Mouse (Mus musculus) embryonic facial prominence, embryonic 12.5 days (tissue): ENCODE results near the gene Hba-x. TPM values are rescaled to one million over a fixed set of nuclear protein-coding genes. Genes with fewer than 3 reads are reported as not detected.
A peak's percentile ranks its signal among the peaks of the same experiment; 100 is the strongest.
"Not testable (repeated sequence)": the region's sequence is repeated elsewhere in the genome, so short reads cannot be mapped to it uniquely, and the experiment has no call there.

Experiments used
- ATAC-seq: fragments of 200-750 bp; cut with Nextera tagmentation; 2 replicates; pipeline ENCODE4 v1.8.0; 2017; ENCODE audit not compliant: insufficient number of reproducible peaks, insufficient read depth, low FRiP score, low TSS enrichment
- H3K27ac ChIP-seq: fragments of 300-500 bp; sonication (generic); 2 replicates; pipeline ENCODE4 v1.5.1; 2016; ENCODE audit warnings: mild to moderate bottlenecking
- H3K27me3 ChIP-seq: fragments of 300-500 bp; sonication (generic); 2 replicates; pipeline ENCODE4 v1.6.1; 2016; ENCODE audit warnings: mild to moderate bottlenecking, moderate library complexity
- H3K36me3 ChIP-seq: fragments of 300-500 bp; sonication (generic); 2 replicates; pipeline ENCODE4 v1.6.1; 2016; ENCODE audit warnings: mild to moderate bottlenecking
- H3K4me1 ChIP-seq: fragments of 300-500 bp; sonication (generic); 2 replicates; pipeline ENCODE4 v1.6.1; 2016
- H3K4me2 ChIP-seq: fragments of 300-500 bp; sonication (generic); replicated peaks from 2 replicates; pipeline ENCODE4 v1.6.1; 2016; ENCODE audit warnings: mild to moderate bottlenecking, moderate library complexity
- H3K4me3 ChIP-seq: fragments of 300-500 bp; sonication (generic); 2 replicates; pipeline ENCODE4 v1.5.1; 2016; ENCODE audit warnings: mild to moderate bottlenecking
- H3K9ac ChIP-seq: fragments of 300-500 bp; sonication (generic); 2 replicates; pipeline ENCODE4 v1.6.1; 2016; ENCODE audit warnings: mild to moderate bottlenecking, moderate library complexity
- H3K9me3 ChIP-seq: fragments of 300-500 bp; sonication (generic); 2 replicates; pipeline ENCODE4 v1.6.1; 2016; ENCODE audit warnings: mild to moderate bottlenecking, moderate library complexity
- WGBS: fragments of 180-500 bp; shearing (Covaris S2); methylation state at CpG from one replicate; pipeline ENCODE4 v1.1.7; 2016; 5-methylcytosine and 5-hydroxymethylcytosine counted together
- polyA plus RNA-seq: library from polyadenylated mRNA; unstranded; fragments of >200 nt; fragmentation: Nextera tagmentation; extraction: Ambion mirVana; gene quantifications from 2 replicates; pipeline ENCODE4 v1.2.1, GENCODE M21; 2016

Gene Hba-x
- polyA plus RNA-seq, 1 experiment from 2014 or later, result 1,599 TPM

DNA sequence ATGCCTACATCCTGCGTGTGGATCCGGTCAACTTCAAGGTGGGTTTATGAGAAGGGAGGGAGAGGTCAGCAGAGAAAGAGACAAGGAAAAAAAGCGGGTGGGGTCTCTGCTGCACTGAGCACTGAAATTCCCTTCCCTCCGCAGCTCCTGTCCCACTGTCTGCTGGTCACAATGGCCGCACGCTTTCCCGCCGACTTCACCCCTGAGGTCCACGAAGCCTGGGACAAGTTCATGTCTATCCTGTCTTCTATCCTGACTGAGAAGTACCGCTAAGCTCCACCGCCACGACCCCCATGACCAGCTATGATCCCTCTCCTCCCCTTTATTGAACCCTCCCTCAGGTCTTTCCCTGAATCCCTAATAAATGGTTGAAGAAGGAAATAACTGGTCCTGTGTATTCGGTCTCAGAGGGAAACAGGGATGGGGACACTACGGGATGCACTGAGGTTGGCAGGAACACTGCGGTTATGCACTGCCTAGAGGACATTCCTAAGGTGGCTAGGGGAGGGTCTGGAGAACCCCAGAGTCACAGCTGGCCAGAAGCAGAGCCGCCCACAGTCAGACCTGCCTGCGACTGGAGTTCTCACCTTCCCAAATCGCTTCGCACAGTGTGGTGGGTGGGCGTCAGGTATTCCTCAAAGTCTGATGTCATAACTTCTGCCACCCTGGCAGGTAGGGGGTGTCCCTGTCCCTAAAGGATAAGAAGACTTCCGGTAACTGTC lies 1.7 kb downstream of the Hba-x start:
- no peaks in the 10 kb centered on the region for H3K4me1 ChIP-seq
- H3K36me3 ChIP-seq, result no peaks in the 10 kb centered on the region
- ATAC-seq, result 0 out of 2 replicates have a peak, but pooled peaks have one; percentile 22
- no peak overlapping the region for H3K4me2 ChIP-seq
- H3K9me3 ChIP-seq, result no peaks in the 10 kb centered on the region
- H3K27ac ChIP-seq, result no peak overlapping the region
- H3K9ac ChIP-seq, result no peak overlapping the region
- H3K27me3 ChIP-seq, result peaks cover 7% of the 10 kb centered on the region; the same call in 1 of the 2 replicates
- no peak overlapping the region for H3K4me3 ChIP-seq
- 71% methylated on average over 21 of the region's 21 CpGs for WGBS

DNA sequence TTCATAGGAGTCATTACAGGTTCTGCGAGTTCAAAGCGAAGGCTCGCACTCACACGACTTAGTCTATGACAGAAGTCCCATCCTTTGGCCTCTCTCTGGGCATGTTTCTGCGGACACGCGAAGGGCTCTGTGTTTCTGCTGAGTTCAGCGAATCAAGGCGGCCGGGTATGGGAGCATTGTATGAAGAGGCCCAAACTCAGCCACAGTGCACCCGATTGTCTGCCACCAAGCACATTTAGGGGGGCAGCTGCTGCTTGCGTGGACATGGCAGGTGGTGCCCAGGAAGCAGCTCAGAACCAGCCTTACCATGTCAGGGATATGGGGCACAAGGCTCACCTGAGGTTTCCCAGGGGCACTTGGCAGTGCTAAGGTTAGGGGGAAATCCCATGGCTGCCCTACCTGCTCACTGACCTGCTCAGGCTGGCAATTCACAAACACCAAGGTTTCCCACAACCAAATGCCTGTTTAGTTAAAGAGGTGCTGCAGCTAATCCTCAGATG lies 2.3 kb downstream of the Hba-x start:
- Histone ChIP-seq H3K9ac (no peak overlapping the region), H3K4me3 (no peak overlapping the region), H3K4me1 (no peaks in the 10 kb centered on the region), H3K36me3 (no peaks in the 10 kb centered on the region), H3K4me2 (no peak overlapping the region), H3K27me3 (peaks cover 7% of the 10 kb centered on the region; the same call in 1 of the 2 replicates), H3K9me3 (no peaks in the 10 kb centered on the region), H3K27ac (no peak overlapping the region)
- ATAC-seq, result no peak
- WGBS, result 83% methylated on average over 12 of the region's 12 CpGs

DNA sequence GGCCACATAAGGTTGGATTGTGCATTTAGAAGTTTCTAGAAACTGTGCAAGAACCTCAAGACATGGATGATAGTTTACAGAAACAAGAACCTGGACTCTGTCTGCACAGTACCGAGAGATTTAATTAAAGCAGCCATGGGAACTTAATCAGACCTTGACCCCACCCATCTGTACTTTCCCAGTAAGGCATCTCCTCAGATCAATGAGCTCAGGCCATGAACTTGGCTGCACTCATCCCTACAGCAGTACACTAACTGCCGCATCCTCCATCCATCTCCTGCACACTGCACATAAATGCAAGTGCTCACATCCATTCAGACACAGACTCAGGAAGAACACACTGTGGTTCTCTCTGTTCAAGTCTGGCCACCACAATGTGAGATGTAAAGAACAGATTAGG lies 4.4 kb downstream of the Hba-x start:
- Histone ChIP-seq H3K4me2 (no peak overlapping the region), H3K9ac (no peak overlapping the region), H3K4me3 (no peak overlapping the region), H3K9me3 (no peaks in the 10 kb centered on the region), H3K27ac (no peak overlapping the region), H3K27me3 (peaks cover 7% of the 10 kb centered on the region; the same call in 1 of the 2 replicates), H3K36me3 (no peaks in the 10 kb centered on the region), H3K4me1 (no peaks in the 10 kb centered on the region)
- 58% methylated on average over 2 of the region's 2 CpGs for WGBS
- no peak for ATAC-seq

DNA sequence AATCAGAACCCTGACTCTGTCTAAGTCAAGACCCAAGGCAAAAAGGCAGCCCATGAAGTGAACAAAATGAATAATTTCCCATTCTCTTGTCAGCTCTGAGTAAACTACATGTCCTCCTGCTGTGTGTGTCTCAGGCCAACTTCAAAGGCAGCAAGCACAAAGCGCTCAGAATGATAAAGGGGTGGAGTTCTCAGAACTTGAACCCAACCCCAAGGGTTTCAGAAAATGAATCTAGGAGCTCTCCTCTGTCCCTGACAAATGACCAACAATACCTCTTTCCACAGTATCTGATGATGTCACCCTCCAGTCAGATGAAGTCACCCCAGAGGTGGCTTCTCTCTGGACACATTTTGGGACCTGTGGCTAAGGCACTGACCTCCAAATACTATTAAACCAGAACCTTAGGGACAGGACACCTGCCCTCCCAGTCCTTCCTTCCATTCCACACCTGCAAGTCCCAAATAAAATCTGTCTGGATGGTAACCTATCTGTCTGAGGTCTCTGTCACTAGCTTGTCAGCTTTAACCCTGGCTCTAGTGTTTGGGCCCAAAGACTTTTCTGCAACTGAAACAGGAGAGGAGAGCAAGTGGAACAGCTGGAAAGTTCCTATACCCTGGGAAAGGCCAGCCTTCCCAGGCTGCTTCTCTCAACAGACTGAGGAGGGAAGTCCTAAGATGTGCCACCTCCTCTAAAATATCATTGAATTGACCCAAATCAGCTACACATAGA lies 5.4 kb downstream of the Hba-x start:
- ATAC-seq, result no peak
- 67% methylated on average over 1 of the region's 1 CpGs for WGBS

DNA sequence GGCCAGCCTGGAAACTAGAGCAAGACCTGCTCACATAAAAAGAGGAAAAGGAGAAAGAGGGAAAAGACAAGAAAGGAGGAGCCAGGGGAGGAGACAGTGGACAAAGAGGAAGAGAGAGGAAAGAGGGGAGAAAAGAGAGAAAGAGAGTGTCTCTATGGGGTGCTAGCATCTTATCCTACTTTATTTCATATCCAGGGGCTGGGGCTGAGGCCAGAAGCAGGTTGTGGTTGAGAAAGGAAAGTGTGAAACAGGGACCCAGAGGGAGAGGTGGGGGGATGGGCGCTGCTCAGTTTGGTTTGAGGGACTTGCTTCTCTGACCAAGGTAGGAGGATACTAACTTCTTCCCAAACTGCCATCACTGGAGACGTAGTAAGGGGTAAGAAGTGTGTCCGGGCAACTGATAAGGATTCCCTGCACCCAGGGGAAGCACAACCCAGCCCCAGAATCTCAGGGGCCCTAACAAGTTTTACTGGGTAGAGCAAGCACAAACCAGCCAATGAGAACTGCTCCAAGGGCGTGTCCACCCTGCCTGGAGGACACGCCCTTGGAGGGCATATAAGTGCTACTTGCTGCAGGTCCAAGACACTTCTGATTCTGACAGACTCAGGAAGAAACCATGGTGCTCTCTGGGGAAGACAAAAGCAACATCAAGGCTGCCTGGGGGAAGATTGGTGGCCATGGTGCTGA lies 7.0 kb downstream of the Hba-x start, which contains the start of gene Hba-a1:
Gene Hba-a1 (plus strand): TSS at position 421 of the 687 bp plus-strand sequence.
- not testable (repeated sequence) for H3K4me1 ChIP-seq, H3K27ac ChIP-seq, ATAC-seq, H3K36me3 ChIP-seq, H3K4me3 ChIP-seq, H3K27me3 ChIP-seq, H3K9me3 ChIP-seq, H3K9ac ChIP-seq, H3K4me2 ChIP-seq
- WGBS, result 55% methylated on average over 1 of the region's 5 CpGs

More for the DNA sequence above, 5.4 kb downstream of the Hba-x start:
- Histone ChIP-seq H3K27ac (no peak overlapping the region), H3K4me2 (no peak overlapping the region), H3K27me3 (peaks cover 7% of the 10 kb centered on the region; the same call in 1 of the 2 replicates), H3K9ac (no peak overlapping the region), H3K4me1 (no peaks in the 10 kb centered on the region), H3K4me3 (no peak overlapping the region), H3K36me3 (no peaks in the 10 kb centered on the region), H3K9me3 (no peaks in the 10 kb centered on the region)

DNA sequence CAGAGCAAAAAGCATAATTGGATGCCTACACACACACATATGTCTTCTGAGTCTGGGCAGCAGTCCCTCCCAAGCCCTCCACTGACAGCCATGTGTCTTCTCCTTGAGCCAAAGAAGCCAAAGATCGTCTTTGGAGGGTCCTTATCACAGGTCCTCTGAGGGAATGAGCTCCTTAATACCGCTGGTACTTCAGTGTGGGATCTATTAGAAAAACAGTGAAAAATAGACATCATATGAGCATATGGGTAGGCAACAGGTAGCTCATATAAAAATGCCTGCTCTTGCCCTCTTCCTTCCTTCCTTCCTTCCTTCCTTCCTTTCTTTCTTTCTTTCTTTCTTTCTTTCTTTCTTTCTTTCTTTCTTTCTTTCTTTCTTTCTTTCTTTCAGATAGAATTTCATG lies 8.4 kb downstream of the Hba-x start:
- H3K36me3 ChIP-seq, ATAC-seq, H3K4me2 ChIP-seq, H3K9ac ChIP-seq, H3K9me3 ChIP-seq, H3K4me3 ChIP-seq, H3K4me1 ChIP-seq, H3K27me3 ChIP-seq, H3K27ac ChIP-seq: not testable (repeated sequence)
- 66% methylated on average over 2 of the region's 2 CpGs for WGBS

DNA sequence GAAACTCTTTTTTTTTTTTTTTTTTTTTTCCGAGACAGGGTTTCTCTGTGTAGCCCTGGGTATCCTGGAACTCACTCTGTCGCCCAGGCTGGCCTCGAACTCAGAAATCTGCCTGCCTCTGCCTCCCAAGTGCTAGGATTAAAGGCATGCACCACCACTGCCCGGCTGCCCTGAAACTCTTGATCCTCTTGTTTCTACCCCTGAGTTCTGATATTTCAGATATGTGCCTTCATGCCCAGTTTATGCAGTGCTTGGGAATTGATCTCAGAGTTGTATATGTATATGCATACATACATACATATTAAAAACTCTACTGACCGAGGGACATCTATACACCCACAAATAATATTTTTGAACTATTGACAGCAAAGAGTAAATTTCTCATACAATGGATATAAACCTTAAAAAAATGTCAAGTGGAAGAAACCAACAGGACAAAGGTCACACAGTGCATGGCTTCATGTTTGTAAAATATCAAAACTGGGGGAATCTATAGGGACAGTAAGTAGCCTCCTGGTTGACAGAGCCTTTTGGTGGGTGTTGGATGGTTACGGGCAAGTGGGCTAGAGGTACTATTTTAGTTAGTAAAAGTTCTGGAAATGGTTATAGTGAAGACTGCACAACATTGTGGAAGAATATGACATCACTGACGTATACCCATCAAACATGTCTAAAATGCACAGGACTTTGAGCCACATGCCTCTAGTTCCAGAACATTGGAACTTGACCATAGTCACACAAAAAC lies 9.0 kb downstream of the Hba-x start:
- H3K27me3 ChIP-seq, result peaks cover 7% of the 10 kb centered on the region
- H3K36me3 ChIP-seq, result no peaks in the 10 kb centered on the region
- H3K27ac ChIP-seq, result no peak overlapping the region
- WGBS, result 81% methylated on average over 7 of the region's 7 CpGs
- H3K4me3 ChIP-seq, result no peak overlapping the region
- no peak overlapping the region for H3K4me2 ChIP-seq
- H3K9ac ChIP-seq, result no peak overlapping the region
- ATAC-seq, result no peak
- H3K9me3 ChIP-seq, result no peaks in the 10 kb centered on the region
- no peaks in the 10 kb centered on the region for H3K4me1 ChIP-seq

DNA sequence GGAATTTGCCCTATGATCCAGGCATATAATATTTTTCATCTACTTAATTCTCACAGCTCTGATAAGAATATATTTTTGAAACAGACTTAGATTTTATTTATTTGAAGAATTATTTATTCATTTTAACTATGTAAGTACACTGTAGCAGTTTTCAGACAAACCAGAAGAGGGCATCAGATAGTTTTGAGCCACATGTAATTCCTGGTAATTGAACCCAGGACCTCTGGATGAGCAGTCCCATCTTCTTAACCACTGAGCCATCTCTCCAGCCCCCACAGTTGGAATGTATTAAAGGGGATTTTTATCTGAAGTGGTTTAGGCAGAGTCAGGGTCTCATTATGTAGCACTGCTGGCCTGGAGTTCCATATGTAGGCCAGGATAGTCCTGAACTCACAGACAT lies 9.7 kb downstream of the Hba-x start:
- not testable (repeated sequence) for H3K9ac ChIP-seq, H3K9me3 ChIP-seq, H3K27me3 ChIP-seq, H3K4me3 ChIP-seq, H3K36me3 ChIP-seq, ATAC-seq, H3K4me1 ChIP-seq, H3K4me2 ChIP-seq, H3K27ac ChIP-seq

DNA sequence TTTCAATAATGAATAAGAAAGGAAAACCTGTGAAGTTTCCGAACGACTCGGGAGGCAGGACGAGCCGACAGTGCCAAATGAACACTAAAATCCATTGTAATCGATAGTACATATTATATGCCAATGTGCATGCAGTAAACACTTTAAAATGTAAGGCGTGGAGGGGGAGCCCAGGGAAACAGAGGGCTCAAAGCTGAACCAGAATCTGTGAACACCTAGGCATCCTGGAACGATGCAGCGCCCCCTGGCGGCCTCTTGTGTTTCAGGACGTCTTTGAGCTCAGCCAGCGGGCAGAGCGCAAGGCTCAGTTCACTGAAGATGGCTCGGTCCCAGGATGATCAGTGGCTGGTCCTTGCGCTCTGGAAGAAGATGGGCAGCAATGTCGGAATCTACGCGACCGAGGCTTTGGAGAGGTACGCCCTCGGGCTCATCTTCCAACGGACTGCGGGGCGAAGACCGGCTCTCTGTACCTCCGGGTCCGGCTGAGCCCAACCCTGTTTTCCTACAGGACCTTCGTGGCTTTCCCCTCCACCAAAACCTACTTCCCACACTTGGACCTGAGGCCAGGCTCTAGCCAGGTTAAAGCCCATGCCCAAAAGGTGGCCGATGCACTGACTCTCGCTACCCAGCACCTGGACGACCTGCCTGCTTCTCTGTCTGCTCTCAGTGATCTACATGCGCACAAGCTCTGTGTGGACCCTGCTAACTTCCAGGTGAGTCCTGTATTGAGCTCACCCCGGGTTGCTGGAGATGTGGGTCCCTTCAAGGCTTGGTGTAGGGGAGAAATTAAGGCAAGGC lies 10.7 kb downstream of the Hba-x start, which contains the start of gene Hbq1b:
Gene Hbq1b (plus strand): TSS at position 271 of the 798 bp plus-strand sequence.
- not testable (repeated sequence) for H3K27me3 ChIP-seq, H3K9me3 ChIP-seq, H3K36me3 ChIP-seq, H3K27ac ChIP-seq, H3K4me1 ChIP-seq
- Histone ChIP-seq H3K4me2 (peak within 1 kb of the TSS; percentile 47), H3K4me3 (peak within 1 kb of the TSS; percentile 20; the same call in 1 of the 2 replicates), H3K9ac (peak within 1 kb of the TSS; percentile 33; the same call in 1 of the 2 replicates)
- 0 out of 2 replicates have a peak, but pooled peaks have one; percentile 13 for ATAC-seq
- WGBS, result 21% methylated on average over 31 of the region's 33 CpGs

DNA sequence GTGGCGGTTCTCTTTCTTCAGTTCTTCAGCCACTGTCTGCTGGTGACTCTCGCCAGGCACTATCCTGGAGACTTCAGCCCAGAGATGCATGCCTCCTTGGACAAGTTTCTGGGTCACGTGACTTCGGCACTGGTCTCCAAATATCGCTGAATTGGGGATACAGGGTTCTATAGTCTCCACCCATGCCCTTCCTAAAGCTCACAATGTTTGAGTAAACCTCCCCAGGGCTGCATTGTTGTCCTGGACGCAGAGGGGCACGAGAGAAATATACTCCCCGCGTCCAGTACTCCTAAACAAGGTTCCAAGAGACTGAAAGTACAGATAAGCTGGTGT lies 11.3 kb downstream of the Hba-x start:
- H3K4me2 ChIP-seq, result no peak overlapping the region; the same call in 1 of the 2 replicates
- 69% methylated on average over 9 of the region's 9 CpGs for WGBS
- no peak overlapping the region for H3K4me3 ChIP-seq

More for the DNA sequence above, 11.3 kb downstream of the Hba-x start:
- Histone ChIP-seq H3K36me3 (no peaks in the 10 kb centered on the region), H3K27me3 (peaks cover 7% of the 10 kb centered on the region), H3K27ac (no peak overlapping the region), H3K9ac (no peak overlapping the region), H3K9me3 (no peaks in the 10 kb centered on the region), H3K4me1 (no peaks in the 10 kb centered on the region)
- no peak for ATAC-seq
